Mouse (Mus musculus) liver, adult 2 months (tissue): ENCODE results near the gene Fbxl17.

Experiments
- CTCF ChIP-seq: fragments of 200-500 bp; IDR thresholded peaks from 2 replicates; pipeline ENCODE4 v1.5.1; 2011; ENCODE audit warnings: low read depth, low read length, control low read depth
- POLR2A ChIP-seq: fragments of 200-500 bp; IDR thresholded peaks from 2 replicates; pipeline ENCODE4 v1.6.1; 2011; ENCODE audit warnings: low read length, control low read depth; ENCODE audit not compliant: insufficient read depth; ENCODE audit errors: extremely low read depth

DNA sequence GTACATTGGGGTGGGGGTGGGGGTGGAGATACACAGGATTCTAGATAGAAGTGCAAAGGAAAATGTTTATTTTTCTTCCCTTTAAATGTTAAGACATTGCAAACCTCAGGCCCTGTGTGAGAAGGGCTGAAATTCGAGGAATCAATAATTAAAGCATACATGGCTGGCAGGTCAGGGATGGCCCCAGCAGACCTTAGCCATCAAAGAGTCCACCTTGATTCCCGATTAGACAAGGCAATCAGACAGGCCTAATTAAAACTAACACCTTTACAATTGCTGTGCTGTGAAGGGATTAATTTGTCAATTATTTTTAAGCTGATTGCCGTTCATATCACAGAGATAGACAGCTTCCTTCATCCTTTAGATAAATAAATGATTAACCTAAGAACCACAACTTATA lies 439.0 kb downstream of the Fbxl17 start:
- no peak for TF ChIP-seq CTCF
- TF ChIP-seq POLR2A, result no peak
